Mouse (Mus musculus) spleen, postnatal 36 days (tissue): ENCODE results near the gene Serpina3g.
"Not testable (repeated sequence)": the region's sequence is repeated elsewhere in the genome, so short reads cannot be mapped to it uniquely, and the experiment has no call there.

Source experiments
- DNase-seq, 2 experiments: peaks; one replicate each; pipeline ENCODE4 v3.0.0; 2022; ENCODE audit warnings: low spot score in 2 of 2, mixed read lengths in 1 of 2

Serpina3g gene

DNA sequence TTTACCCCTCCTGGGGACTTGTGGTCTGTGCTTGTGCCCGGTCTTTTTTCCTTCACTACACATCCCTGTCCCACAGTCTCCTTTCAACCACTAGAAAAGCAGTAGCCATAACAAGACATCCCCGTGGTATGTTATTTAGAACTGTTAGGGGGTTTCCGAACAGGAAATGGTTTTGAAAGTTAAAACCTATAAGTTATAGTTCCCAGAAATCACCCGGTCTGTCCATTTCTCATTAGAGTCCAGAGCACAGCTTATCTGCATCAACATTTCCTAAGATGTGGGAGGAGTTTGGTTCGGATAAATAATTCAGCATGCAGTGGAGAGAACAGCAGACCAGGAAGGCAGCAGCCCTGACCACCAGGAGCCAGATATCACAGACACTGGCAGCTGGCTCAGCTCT, at the start of gene Serpina3g:
Gene Serpina3g, plus strand, starts transcription at position 331 of the 400 bp plus-strand sequence.
- DNase-seq: peak; percentile 4 to 32

DNA sequence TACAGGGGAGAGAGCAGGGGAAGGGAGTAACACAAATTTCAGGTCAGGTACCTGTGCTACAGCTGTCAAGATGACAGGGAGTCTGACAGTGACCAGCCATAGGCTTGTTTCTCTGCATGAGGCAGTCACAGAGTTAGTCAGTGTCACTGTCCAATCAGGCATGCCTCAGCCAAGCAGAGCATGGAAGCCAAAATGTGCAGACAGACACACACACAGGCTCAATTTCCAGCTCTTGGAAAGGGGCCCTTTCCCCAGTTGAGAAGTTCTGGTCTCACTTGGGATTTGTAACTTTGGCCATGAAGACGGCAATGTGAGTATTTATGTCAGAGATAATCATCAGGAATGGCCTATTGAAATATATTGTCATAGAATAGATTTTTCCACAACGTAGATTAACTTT, 46.8 kb upstream of the Serpina3g start:
- DNase-seq: no peak

DNA sequence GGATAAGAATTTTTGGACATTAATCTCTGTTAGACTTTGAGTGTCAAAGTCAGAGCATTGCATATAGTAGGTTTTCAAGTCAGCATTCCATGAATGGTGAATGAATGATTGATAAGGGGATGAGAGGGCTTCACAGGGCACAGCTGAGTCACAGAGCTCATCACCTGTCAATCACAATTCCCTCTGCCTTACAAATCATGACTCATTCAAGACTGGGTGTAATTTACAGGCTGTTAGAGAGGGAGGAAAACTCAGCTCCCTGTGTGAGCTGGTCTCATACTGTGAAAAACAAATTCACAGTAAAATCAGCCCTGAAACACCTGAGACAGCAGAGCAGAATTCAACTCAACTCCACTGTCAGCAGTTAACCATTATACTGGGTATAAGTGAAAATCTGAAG, 45.2 kb upstream of the Serpina3g start:
- no peak for DNase-seq

GRCm38 (mm10) chr12:104209149-104209548, 26.9 kb upstream of the Serpina3g start:
- DNase-seq: no peak

GRCm38 (mm10) chr12:104209802-104210201, 26.2 kb upstream of the Serpina3g start:
- DNase-seq: no peak

DNA sequence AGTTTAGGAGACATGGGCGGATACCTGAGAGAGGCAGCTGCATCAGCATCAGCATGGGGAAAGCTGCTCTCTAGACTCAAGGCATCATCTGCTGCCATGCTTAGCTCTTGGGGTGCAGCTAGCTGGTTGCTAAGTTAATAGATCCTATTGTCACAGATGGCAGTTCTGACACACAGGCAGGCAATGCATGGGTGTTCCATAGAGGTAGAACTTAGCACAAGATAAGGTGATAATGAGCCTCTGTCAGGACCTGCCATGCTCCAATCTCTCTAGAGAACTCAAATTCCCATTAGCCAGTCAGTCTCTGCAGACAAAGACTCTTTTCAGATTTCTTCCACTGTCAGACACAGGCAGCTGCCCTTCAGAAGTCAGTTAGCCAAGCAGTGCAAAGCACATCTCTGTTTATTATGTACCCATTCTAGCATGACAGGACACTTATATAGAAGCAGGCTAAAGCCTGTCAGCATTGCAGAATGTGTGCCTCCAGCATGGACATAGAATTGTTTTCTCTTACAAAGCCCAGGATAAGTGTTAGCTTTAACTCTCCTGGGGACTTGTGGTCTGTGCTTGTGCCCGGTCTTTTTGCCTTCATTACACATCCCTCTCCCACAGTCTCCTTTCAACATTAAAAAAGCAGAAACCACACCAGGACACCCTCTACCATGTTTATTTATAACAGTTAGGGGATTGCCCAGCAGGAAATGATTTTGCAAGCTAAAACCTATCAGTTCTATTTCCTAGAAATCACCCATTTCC, 22.2 kb upstream of the Serpina3g start:
- DNase-seq: peak; percentile 10 to 24

DNA sequence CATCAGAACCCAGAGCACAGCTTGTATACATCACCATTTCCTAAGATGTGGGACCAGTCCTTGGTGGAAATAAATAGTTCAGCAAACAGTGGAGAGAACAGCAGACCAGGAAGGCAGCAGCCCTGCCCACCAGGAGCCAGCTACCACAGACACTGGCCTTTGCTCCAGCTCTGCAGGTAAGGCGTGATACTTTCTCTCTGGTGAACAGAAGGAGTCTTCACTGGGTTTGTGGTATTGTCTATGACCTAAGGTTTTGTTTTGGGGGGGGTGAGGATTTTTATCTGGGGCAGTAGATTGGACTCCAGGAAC, 21.6 kb upstream of the Serpina3g start, which contains the start of gene Serpina3f:
Gene Serpina3f, plus strand, starts transcription at position 100 of the 309 bp plus-strand sequence.
- DNase-seq: no peak

- no peak for DNase-seq
Observed at GRCm38 (mm10) chr12:104215249-104215648, 20.8 kb upstream of the Serpina3g start.

- DNase-seq: no peak
Observed at GRCm38 (mm10) chr12:104221616-104222015, 14.4 kb upstream of the Serpina3g start.

DNA sequence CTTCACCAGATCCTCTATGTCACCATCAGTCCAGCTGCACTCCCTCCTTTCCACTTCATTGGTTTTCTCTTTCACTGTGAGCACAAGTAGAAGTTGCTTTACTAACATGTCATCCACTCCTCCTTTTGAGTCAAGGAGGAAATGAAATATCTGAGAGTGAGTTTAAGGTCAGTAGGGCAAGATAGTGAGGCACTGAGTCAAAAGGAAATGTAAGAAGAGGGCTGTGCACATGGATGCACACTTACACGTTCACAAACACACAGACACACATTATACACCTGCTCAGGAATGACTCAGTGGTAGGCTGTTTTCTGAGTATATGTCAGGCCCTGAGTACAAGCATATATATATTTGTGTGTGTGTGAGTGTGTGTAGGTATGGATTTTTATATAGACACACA, 12.4 kb upstream of the Serpina3g start:
- DNase-seq: no peak

- DNase-seq: peak; percentile 12 to 20
Observed at GRCm38 (mm10) chr12:104224598-104225300, 11.3 kb upstream of the Serpina3g start.

DNA sequence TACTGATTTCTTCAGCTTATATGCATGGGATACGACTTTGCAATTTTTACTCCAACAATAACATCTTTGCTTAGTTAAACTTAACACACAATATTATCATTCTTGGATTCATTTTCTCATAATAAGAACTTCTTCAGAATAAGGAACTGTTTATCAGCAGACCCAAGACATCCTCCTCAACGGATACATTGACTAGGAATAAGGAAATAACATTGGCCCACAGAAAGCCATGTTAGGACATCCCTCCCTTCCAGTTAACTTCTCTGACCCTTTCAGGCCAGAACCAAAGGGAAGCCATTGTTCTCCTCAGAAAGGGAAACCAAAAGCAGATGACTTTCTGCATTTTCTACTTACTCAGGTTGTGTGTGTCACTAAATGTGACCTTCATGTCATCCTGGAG, 5.3 kb upstream of the Serpina3g start:
- no peak for DNase-seq

- not testable (repeated sequence) for DNase-seq
Observed at GRCm38 (mm10) chr12:104238048-104238447, 2.0 kb downstream of the Serpina3g start.

- no peak for DNase-seq
Observed at GRCm38 (mm10) chr12:104243307-104243706, 7.3 kb downstream of the Serpina3g start.

- no peak for DNase-seq
Observed at GRCm38 (mm10) chr12:104245092-104245491, 9.0 kb downstream of the Serpina3g start.

DNA sequence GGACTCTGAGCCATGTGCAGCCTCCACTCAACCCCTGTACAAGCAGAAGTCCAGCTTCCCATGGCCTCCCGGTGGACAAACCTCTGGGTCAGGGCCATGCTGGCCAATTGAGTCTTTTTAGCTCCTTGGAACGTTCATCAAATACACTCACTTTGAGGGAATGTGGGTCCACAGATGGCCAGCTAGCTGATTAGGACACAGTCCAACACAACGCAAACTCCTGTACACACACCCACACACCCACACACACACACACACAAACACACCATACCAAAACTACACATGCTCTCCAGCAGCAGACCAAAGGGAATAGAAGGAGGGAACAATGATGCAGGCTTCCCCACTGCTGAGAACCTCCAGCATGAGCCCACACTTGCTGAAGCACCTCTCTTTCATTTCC, 9.6 kb downstream of the Serpina3g start:
- no peak for DNase-seq

GRCm38 (mm10) chr12:104247553-104248002, 11.5 kb downstream of the Serpina3g start:
- no peak for DNase-seq

DNA sequence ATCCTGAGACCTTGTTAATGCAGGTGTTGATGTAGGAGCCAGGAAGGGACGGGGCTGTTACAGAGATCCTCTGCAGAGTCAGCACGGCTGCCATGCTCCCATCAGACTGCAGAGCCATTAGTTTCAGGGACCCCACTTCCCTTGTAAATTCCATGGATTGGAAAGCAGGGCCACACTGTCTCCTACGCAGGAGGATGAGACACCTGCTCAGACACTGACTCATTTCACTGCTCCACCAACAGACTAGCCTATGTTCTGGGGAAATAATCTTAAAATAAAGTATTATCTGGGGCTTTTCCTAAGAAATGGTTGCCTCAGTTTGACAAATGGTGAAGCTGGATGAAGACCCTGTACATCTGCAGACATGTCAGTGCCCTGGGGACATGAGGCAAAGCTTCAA, 12.2 kb downstream of the Serpina3g start:
- no peak for DNase-seq

GRCm38 (mm10) chr12:104261041-104261440, 25.0 kb downstream of the Serpina3g start:
- no peak for DNase-seq

DNA sequence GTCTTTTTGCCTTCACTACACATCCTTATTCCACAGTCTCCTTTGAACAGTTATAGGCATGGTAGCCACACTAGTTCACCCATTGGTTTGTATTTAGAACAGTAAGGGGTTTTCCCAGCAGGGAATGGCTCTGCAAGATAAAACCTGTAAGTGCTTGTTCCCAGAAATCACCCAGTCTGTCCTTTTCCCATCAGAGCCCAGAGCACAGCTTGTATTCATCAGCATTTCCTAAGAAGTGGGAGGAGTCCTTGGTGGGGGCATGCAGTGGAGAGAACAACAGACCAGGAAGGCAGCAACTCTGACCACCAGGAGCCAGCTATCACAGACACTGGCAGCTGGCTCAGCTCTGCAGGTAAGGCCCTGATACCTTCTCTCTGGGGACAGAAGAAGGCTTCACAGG, 26.8 kb downstream of the Serpina3g start, which contains the start of gene Serpina3i:
Gene Serpina3i, plus strand, starts transcription at position 260 of the 400 bp plus-strand sequence.
- DNase-seq: no peak

GRCm38 (mm10) chr12:104266374-104266773, 30.3 kb downstream of the Serpina3g start:
- peak; percentile 6 to 11 for DNase-seq

GRCm38 (mm10) chr12:104278216-104279055, 42.4 kb downstream of the Serpina3g start:
- DNase-seq: no peak
